Comparison of ENCODE assay signal across 13 mouse cellular contexts in genomic region chr10:36729361-36730098, GRCm38 (mm10).
A peak's percentile ranks its signal among the peaks of the same experiment; 100 is the strongest.
DNase-seq lines count a peak whose midpoint lies in the region; ATAC-seq and TF ChIP-seq lines count a peak whose summit lies in the region.
"Had no signal": no experiment of that assay in that cellular context is flagged by ENCODE, and none has a peak within 500 bp of the region (broad histone marks: within the 10 kb centered on the region; RNA-seq: fewer than 3 reads in every experiment).

No protein-coding gene starts in this region.

- no peaks in the 10 kb centered on the region; the same call in 1 of the 2 replicates for H3K4me1 ChIP-seq in midbrain, embryonic 13.5 days (replicated peaks)
- H3K4me1 ChIP-seq in midbrain, embryonic 10.5 days = peaks cover 5% of the 10 kb centered on the region; the same call in 1 of the 2 replicates
- peaks cover 8% of the 10 kb centered on the region; the same call in 1 of the 2 replicates for H3K4me1 ChIP-seq in hindbrain, embryonic 14.5 days (replicated peaks; ENCODE audit: control insufficient read depth, insufficient read depth, low read length)
- no peaks in the 10 kb centered on the region for H3K4me1 ChIP-seq in lung, postnatal 0 days (ENCODE audit: insufficient read depth, low read depth, low read length)
- H3K4me1 ChIP-seq: lung, embryonic 15.5 days had no signal

- no peak overlapping the region for H3K4me2 ChIP-seq in midbrain, embryonic 13.5 days (replicated peaks)
- no peak overlapping the region for H3K4me2 ChIP-seq in hindbrain, embryonic 14.5 days (replicated peaks)
- H3K4me2 ChIP-seq in lung, postnatal 0 days (replicated peaks; ENCODE audit: low read depth, low read length) = no peak overlapping the region
- H3K4me2 ChIP-seq: lung, embryonic 15.5 days had no signal

- no peaks in the 10 kb centered on the region for H3K36me3 ChIP-seq in midbrain, embryonic 13.5 days
- H3K36me3 ChIP-seq in midbrain, embryonic 10.5 days = no peaks in the 10 kb centered on the region
- H3K36me3 ChIP-seq in hindbrain, embryonic 14.5 days (replicated peaks; ENCODE audit: control insufficient read depth, insufficient read depth) = no peaks in the 10 kb centered on the region
- H3K36me3 ChIP-seq in lung, postnatal 0 days (ENCODE audit: insufficient read depth, low read length) = no peaks in the 10 kb centered on the region
- H3K36me3 ChIP-seq: limb, embryonic 10.5 days; lung, embryonic 15.5 days had no signal

- DNase-seq in midbrain, embryonic 10.5 days (ENCODE audit: low spot score) = no peak
- peak; percentile 7 for DNase-seq in embryo, embryonic 9.5 days (ENCODE audit: extremely low spot score)
- DNase-seq in hindbrain, embryonic 14.5 days (ENCODE audit: low spot score) = no peak
- no peak for DNase-seq in gastrocnemius, postnatal 14 days
- DNase-seq in lung, postnatal 0 days (ENCODE audit: low spot score) = no peak
- no peak for DNase-seq in layer of hippocampus, adult 2 months (ENCODE audit: low spot score in 2 of 2)
- DNase-seq in lung, adult 18-20 months = no peak
- DNase-seq: kidney, adult 9 months; spleen, adult 18-20 months; thymus, postnatal 14 days had no signal

- no peaks in the 10 kb centered on the region for H3K9me3 ChIP-seq in midbrain, embryonic 13.5 days
- no peaks in the 10 kb centered on the region for H3K9me3 ChIP-seq in midbrain, embryonic 10.5 days (replicated peaks)
- H3K9me3 ChIP-seq in hindbrain, embryonic 14.5 days (ENCODE audit: control insufficient read depth, low read length) = no peaks in the 10 kb centered on the region
- no peaks in the 10 kb centered on the region for H3K9me3 ChIP-seq in lung, postnatal 0 days (ENCODE audit: low read length)
- H3K9me3 ChIP-seq: limb, embryonic 10.5 days; lung, embryonic 15.5 days had no signal

- no peak for TF ChIP-seq CTCF in lung, postnatal 0 days (IDR thresholded peaks at IDR 0.05)
- TF ChIP-seq CTCF in layer of hippocampus, adult 2 months (conservative IDR thresholded peaks at IDR 0.05) = no peak

- WGBS in midbrain, embryonic 13.5 days = 64% methylated on average over 13 of the region's 13 CpGs
- 80% methylated on average over 13 of the region's 13 CpGs for WGBS in midbrain, embryonic 10.5 days
- 29% methylated on average over 13 of the region's 13 CpGs for WGBS in hindbrain, embryonic 14.5 days
- WGBS in lung, postnatal 0 days = 50% methylated on average over 13 of the region's 13 CpGs

- H3K9ac ChIP-seq in midbrain, embryonic 13.5 days (replicated peaks) = no peak overlapping the region
- no peak overlapping the region for H3K9ac ChIP-seq in hindbrain, embryonic 14.5 days
- no peak overlapping the region for H3K9ac ChIP-seq in lung, postnatal 0 days (replicated peaks; ENCODE audit: low read depth)
- H3K9ac ChIP-seq: lung, embryonic 15.5 days had no signal

- H3K27ac ChIP-seq in midbrain, embryonic 13.5 days = no peak overlapping the region
- no peak overlapping the region for H3K27ac ChIP-seq in midbrain, embryonic 10.5 days (replicated peaks)
- H3K27ac ChIP-seq in hindbrain, embryonic 14.5 days = peak overlapping the region; percentile 65; the same call in 1 of the 2 replicates
- H3K27ac ChIP-seq in lung, postnatal 0 days (ENCODE audit: low read length) = no peak overlapping the region
- no peak overlapping the region for H3K27ac ChIP-seq in layer of hippocampus, adult 2 months
- H3K27ac ChIP-seq: limb, embryonic 10.5 days; lung, embryonic 15.5 days had no signal

- H3K4me3 ChIP-seq in midbrain, embryonic 13.5 days (replicated peaks) = no peak overlapping the region
- no peak overlapping the region for H3K4me3 ChIP-seq in midbrain, embryonic 10.5 days
- H3K4me3 ChIP-seq in hindbrain, embryonic 14.5 days (replicated peaks; ENCODE audit: low read length) = no peak overlapping the region
- no peak overlapping the region for H3K4me3 ChIP-seq in lung, postnatal 0 days (ENCODE audit: low read depth, low read length)
- H3K4me3 ChIP-seq in layer of hippocampus, adult 2 months = no peak overlapping the region
- H3K4me3 ChIP-seq: limb, embryonic 10.5 days; lung, embryonic 15.5 days had no signal

- TF ChIP-seq EP300 in lung, postnatal 0 days (IDR thresholded peaks at IDR 0.05) = no peak

- ATAC-seq in midbrain, embryonic 13.5 days = 0 out of 2 replicates have a peak, but pooled peaks have one; percentile 24
- ATAC-seq in hindbrain, embryonic 14.5 days (ENCODE audit: low FRiP score) = peak; percentile 64; the same call in 1 of the 2 replicates
- ATAC-seq in lung, postnatal 0 days = no peak

- no peaks in the 10 kb centered on the region for H3K27me3 ChIP-seq in midbrain, embryonic 13.5 days
- H3K27me3 ChIP-seq in midbrain, embryonic 10.5 days (ENCODE audit: low read depth, poor library complexity, severe bottlenecking) = no peaks in the 10 kb centered on the region
- H3K27me3 ChIP-seq in hindbrain, embryonic 14.5 days (ENCODE audit: control insufficient read depth, insufficient read depth, low read length) = no peaks in the 10 kb centered on the region
- H3K27me3 ChIP-seq in lung, postnatal 0 days (replicated peaks; ENCODE audit: insufficient read depth, low read length) = no peaks in the 10 kb centered on the region
- H3K27me3 ChIP-seq: lung, embryonic 15.5 days had no signal

- intact Hi-C loops in gastrocnemius, postnatal 14 days (cut with DNase I; ENCODE audit: low total_unique reads) = no loop called here
